Mouse (Mus musculus): Measurements from ENCODE around the gene Slc34a2.

The Slc34a2 gene

DNA sequence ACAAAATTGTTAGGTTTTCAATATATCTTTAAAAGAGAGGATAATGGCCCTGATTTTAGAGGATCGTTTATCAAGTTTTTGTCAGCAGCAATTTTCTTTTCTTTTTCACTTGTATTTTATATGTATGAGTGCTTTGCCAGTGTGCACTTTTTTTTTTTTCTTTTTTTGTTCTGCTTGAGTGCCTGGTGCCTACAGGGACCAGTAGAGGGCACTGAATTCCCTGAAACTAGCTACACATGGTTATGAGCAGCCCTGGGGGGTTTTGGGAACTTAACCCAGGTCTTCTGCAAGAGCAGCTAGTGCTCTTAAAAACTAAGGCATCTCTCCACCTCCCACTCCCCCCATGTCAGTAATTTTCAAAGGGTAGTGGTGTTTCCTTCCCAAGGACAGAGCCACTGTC lies 70.8 kb downstream of the Slc34a2 start:
- DNase-seq (ENCODE audit: extremely low read depth, low read depth), result no peak

DNA sequence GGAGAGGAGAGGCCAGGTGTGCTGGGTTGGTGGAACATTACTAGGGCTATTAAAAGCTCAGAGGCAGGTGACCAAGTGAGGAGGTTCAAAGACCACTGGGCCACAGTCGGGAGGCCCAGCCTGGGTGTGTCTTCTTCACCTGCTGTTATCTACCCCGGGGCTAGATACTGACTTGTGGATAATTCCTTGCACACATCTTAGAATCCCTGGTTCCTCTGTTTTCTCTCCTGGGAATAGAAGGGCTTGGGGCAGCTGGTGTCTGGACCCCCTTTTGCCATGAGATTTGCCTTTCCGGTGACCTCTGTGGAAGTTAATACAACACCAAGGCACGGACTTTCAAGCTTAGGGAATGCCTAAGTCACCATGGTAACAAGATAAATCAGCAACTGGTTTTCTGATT lies 72.3 kb downstream of the Slc34a2 start:
- DNase-seq (ENCODE audit: extremely low read depth, low read depth), result no peak

DNA sequence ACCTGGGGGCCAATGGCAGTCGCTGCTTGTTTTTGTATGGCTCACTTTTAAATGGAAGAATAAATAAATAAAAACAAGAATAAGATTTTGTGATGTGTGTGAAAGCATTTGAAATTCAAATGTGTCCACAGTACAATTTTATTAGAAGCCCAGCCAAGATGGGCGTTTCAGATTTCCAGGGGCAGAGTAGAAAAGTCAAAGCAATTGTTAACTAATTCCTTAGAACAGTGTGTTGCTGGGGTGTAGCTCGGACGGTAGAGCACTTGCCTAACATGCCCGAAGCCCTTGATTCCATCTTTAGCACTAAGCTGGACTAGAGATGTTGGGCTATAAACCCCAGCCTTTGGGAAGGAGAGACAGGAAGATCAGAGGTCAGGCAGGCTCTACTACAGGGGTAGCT lies 73.2 kb downstream of the Slc34a2 start:
- DNase-seq (ENCODE audit: extremely low read depth, low read depth), result no peak

DNA sequence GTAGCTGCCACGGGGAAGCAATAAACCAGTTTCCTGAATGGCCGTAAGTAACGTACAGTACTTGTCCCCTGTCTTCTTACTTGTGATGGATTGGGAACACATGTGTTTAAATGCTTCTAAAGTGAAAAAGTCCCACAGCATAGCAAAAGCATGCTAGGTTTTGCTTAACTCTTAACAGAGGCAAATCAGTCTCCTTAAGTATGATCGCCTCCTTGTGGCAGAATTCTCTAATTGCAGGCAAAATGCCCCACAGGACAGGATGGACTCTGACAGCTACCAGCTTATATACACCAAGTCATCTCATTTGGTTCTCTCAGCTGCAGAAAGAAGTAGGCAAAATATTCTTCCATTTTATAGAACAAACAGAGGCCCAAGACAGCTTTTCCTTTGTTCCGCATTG lies 75.1 kb downstream of the Slc34a2 start:
- DNase-seq (ENCODE audit: extremely low read depth, low read depth), result peak; percentile 13

DNA sequence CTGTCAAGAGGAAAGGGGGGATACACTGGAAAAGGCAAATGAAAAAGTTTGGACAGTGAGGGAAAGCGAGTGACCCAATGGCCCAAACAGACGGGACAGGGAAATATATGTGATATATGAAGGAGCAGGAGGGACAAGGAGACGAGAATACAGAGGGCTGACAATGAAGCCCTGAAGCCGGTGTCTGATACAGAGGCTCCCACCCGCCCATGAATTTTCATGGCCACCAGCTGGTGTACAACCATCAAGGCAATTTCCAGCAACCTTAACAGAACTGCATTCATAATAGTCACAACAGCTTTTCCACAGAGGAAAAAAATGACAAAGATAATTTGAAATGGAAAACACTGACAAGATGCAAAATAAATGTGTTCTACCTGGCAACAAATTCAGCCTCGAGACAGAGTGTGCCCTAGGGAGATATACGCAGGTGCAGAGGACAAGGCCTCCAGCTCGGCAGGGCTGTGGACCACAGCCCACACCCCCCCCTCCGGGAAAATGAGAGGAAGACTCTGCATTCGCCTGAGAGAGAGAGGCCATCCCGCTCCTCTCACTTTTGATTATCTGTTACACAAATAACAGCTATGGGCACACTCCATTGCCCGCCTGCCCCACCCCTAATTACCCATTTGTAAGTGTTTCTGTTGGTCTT lies 76.9 kb downstream of the Slc34a2 start:
- no peak for DNase-seq (ENCODE audit: extremely low read depth, low read depth)

DNA sequence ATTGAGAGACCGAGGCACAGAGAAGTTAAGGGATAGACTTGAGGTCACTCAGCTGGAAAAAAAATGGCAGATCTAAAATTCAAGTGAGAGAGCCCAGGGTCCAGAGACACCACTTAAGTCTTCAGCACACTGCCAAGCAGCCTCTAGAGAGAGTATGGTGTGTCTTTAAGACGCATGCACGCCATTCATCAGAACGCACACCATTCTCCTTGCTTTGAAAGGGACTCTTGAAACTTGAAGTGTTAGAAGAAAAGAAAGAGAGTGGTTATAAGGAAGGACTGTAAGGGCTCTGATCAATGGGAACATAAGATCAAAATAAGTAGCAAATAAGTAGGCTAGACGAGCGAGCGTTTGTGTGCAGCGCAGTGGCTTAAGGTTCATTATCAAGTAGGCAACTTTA lies 80.3 kb downstream of the Slc34a2 start:
- no peak for DNase-seq (ENCODE audit: extremely low read depth, low read depth)

DNA sequence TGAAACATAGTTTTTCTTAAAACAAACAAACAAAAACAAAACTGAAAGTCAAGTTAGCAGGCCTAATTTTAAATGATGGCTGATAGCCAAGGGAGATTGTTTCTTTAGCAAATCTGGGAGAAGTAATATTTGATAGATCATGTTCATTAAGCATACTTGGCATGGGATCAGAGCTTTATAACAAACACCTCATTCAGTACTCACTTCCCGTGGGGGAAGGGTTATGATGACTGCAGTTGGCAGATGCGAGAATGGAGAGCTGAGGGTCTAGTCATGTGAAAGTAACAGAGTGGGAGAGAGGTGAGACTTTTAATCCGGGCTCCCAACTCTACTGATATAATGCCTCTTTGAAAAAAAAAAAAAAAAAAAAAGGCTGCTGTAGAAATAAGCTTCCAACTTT lies 81.8 kb downstream of the Slc34a2 start:
- DNase-seq (ENCODE audit: extremely low read depth, low read depth), result no peak
